ENCODE assay signal across 7 mouse cellular contexts in the genomic region with DNA sequence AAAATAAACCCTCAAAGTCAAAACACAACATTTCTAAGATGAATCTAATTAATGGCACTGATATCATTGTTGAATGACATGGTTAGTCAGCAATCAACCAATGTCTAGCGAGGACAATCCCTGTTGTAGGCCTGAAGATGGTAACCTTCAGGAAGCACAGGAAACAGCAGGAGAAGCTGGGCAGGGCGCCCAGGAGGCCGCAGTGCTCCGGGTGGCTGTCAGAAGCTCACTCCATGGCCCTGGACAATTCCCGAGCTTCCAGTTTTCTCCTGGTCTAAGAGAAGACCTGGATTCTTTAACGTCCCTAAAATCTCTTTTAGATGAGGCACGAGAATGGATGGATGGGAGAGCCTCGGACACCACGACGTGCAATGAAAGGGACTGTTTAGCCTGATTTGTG.
"Had no signal": no experiment of that assay in that cellular context is flagged by ENCODE, and none has a peak within 500 bp of the region (broad histone marks: within the 10 kb centered on the region; RNA-seq: fewer than 3 reads in every experiment).

No protein-coding gene starts in this region.

- DNase-seq: layer of hippocampus, adult 9-11 months; layer of hippocampus, postnatal 36 days; liver; liver, embryonic 13.5 days; liver, postnatal 0 days; right cerebral cortex, postnatal 14 days; thymus, postnatal 36 days had no signal
